Mouse (Mus musculus): ENCODE data around the gene Lrriq1. TPM values are rescaled to one million over a fixed set of nuclear protein-coding genes. Genes with fewer than 3 reads are reported as not detected.

Lrriq1 gene
- polyA plus RNA-seq, 1 experiment, result not detected

DNA sequence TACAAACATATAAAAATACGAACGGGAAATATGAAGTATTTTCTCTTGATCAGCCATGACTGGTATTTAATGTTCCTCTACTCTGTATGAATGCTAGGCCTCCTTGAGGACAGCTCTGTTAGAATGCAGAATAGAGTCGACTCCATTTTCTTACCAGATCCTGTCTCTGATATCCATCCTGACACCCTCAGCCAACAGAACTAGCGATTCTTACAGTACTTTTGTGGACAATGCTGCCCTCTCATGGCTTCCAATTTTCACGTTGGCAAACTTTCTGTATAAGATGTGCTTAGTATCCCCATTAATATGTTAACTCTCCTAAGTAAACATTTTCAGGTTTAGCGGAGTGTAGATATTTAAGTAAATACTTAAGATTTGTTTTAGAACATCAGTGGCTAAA lies 94.6 kb downstream of the Lrriq1 start:
- no peaks in the 10 kb centered on the region for H3K27me3 ChIP-seq (replicated peaks)
- no peaks in the 10 kb centered on the region for H3K4me1 ChIP-seq
- TF ChIP-seq FLI1 (IDR thresholded peaks at IDR 0.05; ENCODE audit: low read length), result no peak
- TF ChIP-seq GATA1 (IDR thresholded peaks at IDR 0.05; ENCODE audit: borderline replicate concordance, low read length), result no peak
- H3K9me3 ChIP-seq, result no peaks in the 10 kb centered on the region
- no peak overlapping the region for H3K4me3 ChIP-seq (replicated peaks)
- no peaks in the 10 kb centered on the region for H3K36me3 ChIP-seq (replicated peaks; ENCODE audit: low read length)

DNA sequence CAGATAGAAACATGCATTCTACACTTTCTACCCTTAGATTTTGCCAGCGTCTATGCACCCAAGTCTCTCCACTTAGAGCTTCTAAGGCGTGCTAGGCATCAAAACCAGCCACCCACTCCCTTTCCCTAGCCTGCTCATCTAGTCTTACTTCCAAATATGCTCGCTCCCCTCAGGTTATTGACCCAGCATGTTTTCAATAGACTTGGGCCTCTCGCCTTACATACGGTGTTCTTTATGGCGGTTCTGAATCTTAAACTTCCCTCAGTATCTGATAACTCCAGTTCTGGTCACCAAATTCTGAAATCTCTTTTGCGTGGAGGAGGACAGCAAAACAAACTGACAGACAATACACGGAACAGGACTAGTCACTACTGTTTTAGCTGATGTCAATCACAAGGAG lies 95.5 kb downstream of the Lrriq1 start:
- Histone ChIP-seq H3K4me1 (no peaks in the 10 kb centered on the region), H3K9me3 (no peaks in the 10 kb centered on the region), H3K36me3 (replicated peaks; ENCODE audit: low read length) (no peaks in the 10 kb centered on the region), H3K4me3 (replicated peaks) (no peak overlapping the region), H3K27me3 (replicated peaks) (no peaks in the 10 kb centered on the region)
- TF ChIP-seq FLI1 (IDR thresholded peaks at IDR 0.05; ENCODE audit: low read length) (no peak), GATA1 (IDR thresholded peaks at IDR 0.05; ENCODE audit: borderline replicate concordance, low read length) (no peak)

GRCm38 (mm10) chr10:103114629-103115028 lies 121.5 kb downstream of the Lrriq1 start:
- H3K27me3 ChIP-seq (replicated peaks), result no peaks in the 10 kb centered on the region
- no peaks in the 10 kb centered on the region for H3K36me3 ChIP-seq (replicated peaks; ENCODE audit: low read length)
- H3K9me3 ChIP-seq, result no peaks in the 10 kb centered on the region
- TF ChIP-seq FLI1 (IDR thresholded peaks at IDR 0.05; ENCODE audit: low read length) (no peak), GATA1 (IDR thresholded peaks at IDR 0.05; ENCODE audit: borderline replicate concordance, low read length) (no peak)
- no peaks in the 10 kb centered on the region for H3K4me1 ChIP-seq
- H3K4me3 ChIP-seq (replicated peaks), result no peak overlapping the region

DNA sequence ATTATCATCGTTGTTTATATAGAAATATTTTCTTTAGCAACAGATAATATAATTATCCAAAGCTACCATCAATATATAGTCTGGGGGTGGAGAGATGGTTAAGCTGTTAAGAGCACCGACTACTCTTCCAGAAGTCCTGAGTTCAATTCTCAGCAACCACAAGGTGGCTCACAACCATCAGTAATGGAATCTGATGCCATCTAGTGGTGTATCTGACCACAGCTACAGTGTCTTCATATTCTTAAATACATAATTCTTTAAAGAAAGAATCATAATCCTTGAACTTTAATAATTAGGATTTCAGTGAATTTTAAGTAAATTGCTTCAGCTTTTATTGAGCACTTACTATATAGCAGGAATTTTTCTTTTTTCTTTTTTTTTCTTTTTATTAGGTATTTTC lies 128.0 kb downstream of the Lrriq1 start:
- Histone ChIP-seq H3K36me3 (replicated peaks; ENCODE audit: low read length) (no peaks in the 10 kb centered on the region), H3K27me3 (replicated peaks) (no peaks in the 10 kb centered on the region), H3K9me3 (no peaks in the 10 kb centered on the region), H3K4me1 (no peaks in the 10 kb centered on the region), H3K4me3 (replicated peaks) (no peak overlapping the region)
- TF ChIP-seq FLI1 (IDR thresholded peaks at IDR 0.05; ENCODE audit: low read length), result no peak
- TF ChIP-seq GATA1 (IDR thresholded peaks at IDR 0.05; ENCODE audit: borderline replicate concordance, low read length), result no peak

DNA sequence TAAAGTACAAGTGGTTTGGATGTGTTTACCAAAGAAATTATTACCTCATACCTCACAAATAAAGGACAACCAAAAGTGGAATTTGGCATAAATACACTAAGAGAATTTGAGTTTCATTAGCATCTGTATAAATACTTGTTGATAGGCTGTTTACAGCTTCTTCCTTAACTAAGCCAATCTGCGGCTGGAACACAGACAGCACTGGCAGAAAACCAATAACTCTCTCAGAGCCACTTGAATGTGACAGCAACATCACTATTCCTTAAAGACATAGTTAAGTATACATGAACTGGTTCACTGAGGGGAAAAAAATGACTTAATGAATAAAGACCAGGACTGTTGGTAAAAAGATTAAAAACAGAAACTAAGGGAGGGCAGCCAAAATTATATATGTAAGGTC lies 150.0 kb downstream of the Lrriq1 start:
- Histone ChIP-seq H3K9me3 (no peaks in the 10 kb centered on the region), H3K4me3 (replicated peaks) (no peak overlapping the region), H3K4me1 (no peaks in the 10 kb centered on the region), H3K36me3 (replicated peaks; ENCODE audit: low read length) (no peaks in the 10 kb centered on the region), H3K27me3 (replicated peaks) (no peaks in the 10 kb centered on the region)
- TF ChIP-seq FLI1 (IDR thresholded peaks at IDR 0.05; ENCODE audit: low read length) (no peak), GATA1 (IDR thresholded peaks at IDR 0.05; ENCODE audit: borderline replicate concordance, low read length) (no peak)

- Histone ChIP-seq H3K9me3 (no peaks in the 10 kb centered on the region), H3K36me3 (replicated peaks; ENCODE audit: low read length) (no peaks in the 10 kb centered on the region), H3K4me3 (replicated peaks) (no peak overlapping the region), H3K4me1 (no peaks in the 10 kb centered on the region), H3K27me3 (replicated peaks) (no peaks in the 10 kb centered on the region)
- TF ChIP-seq GATA1 (IDR thresholded peaks at IDR 0.05; ENCODE audit: borderline replicate concordance, low read length), result no peak
Observed at GRCm38 (mm10) chr10:103049593-103049992, 186.5 kb downstream of the Lrriq1 start.

DNA sequence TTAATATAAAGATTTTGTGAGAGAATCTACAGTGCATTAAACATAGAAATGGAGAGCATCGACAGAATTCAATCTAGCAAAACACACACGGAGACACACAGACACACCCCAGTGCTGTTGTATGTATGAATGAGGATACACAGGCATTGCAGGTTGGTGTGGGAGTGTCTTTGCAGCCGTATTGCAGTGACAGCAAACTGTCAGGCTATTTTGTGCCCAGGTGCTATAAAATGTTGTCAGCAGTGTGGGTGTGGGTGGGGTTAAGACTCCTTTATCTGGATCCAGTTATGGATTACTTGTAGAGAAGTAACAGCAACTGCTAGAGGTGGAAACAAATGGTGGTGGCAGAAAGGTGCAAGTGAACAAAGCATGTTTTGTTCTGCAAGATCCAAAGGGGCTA lies 189.5 kb downstream of the Lrriq1 start:
- no peak for TF ChIP-seq GATA1 (IDR thresholded peaks at IDR 0.05; ENCODE audit: borderline replicate concordance, low read length)
- no peak for TF ChIP-seq FLI1 (IDR thresholded peaks at IDR 0.05; ENCODE audit: low read length)
- H3K4me3 ChIP-seq (replicated peaks), result no peak overlapping the region

GRCm38 (mm10) chr10:103045019-103045418 lies 191.1 kb downstream of the Lrriq1 start:
- no peak for TF ChIP-seq GATA1 (IDR thresholded peaks at IDR 0.05; ENCODE audit: borderline replicate concordance, low read length)
- TF ChIP-seq FLI1 (IDR thresholded peaks at IDR 0.05; ENCODE audit: low read length), result no peak
- no peaks in the 10 kb centered on the region for H3K36me3 ChIP-seq (replicated peaks; ENCODE audit: low read length)
- H3K9me3 ChIP-seq, result no peaks in the 10 kb centered on the region
- H3K27me3 ChIP-seq (replicated peaks), result no peaks in the 10 kb centered on the region
- H3K4me3 ChIP-seq (replicated peaks), result no peak overlapping the region
- no peaks in the 10 kb centered on the region for H3K4me1 ChIP-seq

More for the DNA sequence above, 189.5 kb downstream of the Lrriq1 start:
- Histone ChIP-seq H3K4me1 (no peaks in the 10 kb centered on the region), H3K9me3 (no peaks in the 10 kb centered on the region), H3K36me3 (replicated peaks; ENCODE audit: low read length) (no peaks in the 10 kb centered on the region), H3K27me3 (replicated peaks) (no peaks in the 10 kb centered on the region)

DNA sequence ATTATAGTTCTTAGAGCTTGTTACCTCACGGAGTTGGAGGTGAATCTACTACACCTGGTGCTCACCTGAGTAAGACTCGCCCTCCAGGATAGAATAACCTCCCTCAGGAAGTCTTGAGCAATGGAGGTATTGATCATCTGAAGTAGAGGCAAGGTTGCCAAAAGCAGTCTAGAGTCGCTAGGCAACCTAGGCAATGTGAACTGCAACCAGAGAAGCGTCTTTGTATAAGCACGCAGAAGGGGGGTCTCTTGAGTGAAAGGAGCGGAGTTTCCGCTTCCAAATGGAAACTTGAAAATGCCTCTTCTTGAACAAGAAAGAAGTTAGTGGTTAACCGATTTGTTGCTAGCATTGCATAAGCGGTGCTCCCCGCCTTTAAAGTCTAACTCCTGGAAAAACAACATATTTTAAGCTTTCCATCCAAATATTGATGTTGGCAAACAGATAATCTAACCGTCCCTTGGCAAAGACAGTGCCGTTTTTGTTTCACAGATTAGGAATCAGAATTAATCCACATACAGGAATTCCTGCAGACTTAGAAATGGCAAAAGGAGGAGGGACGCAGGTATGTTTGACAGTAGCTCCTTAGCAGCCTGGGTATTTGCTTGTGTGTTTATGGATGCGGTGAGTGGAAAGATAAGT lies 201.0 kb downstream of the Lrriq1 start:
- Histone ChIP-seq H3K36me3 (replicated peaks; ENCODE audit: low read length) (no peaks in the 10 kb centered on the region), H3K9me3 (peaks cover 2% of the 10 kb centered on the region), H3K27me3 (replicated peaks) (peaks cover 39% of the 10 kb centered on the region), H3K4me1 (peaks cover 2% of the 10 kb centered on the region; the same call in 1 of the 2 replicates), H3K4me3 (replicated peaks) (no peak overlapping the region)
- TF ChIP-seq FLI1 (IDR thresholded peaks at IDR 0.05; ENCODE audit: low read length) (no peak), GATA1 (IDR thresholded peaks at IDR 0.05; ENCODE audit: borderline replicate concordance, low read length) (no peak)

- peaks cover 78% of the 10 kb centered on the region for H3K27me3 ChIP-seq (replicated peaks)
Observed at GRCm38 (mm10) chr10:103030931-103031330, 205.2 kb downstream of the Lrriq1 start.

More at GRCm38 (mm10) chr10:103030931-103031330, 205.2 kb downstream of the Lrriq1 start:
- peaks cover 17% of the 10 kb centered on the region for H3K4me1 ChIP-seq
- no peaks in the 10 kb centered on the region for H3K36me3 ChIP-seq (replicated peaks; ENCODE audit: low read length)
- TF ChIP-seq GATA1 (IDR thresholded peaks at IDR 0.05; ENCODE audit: borderline replicate concordance, low read length), result no peak
- TF ChIP-seq FLI1 (IDR thresholded peaks at IDR 0.05; ENCODE audit: low read length), result no peak
- peaks cover 19% of the 10 kb centered on the region for H3K9me3 ChIP-seq
- no peak overlapping the region for H3K4me3 ChIP-seq (replicated peaks)
